Mouse (Mus musculus) forebrain, embryonic 14.5 days (tissue): Measurements from ENCODE around the gene Frrs1. TPM values are rescaled to one million over a fixed set of nuclear protein-coding genes. Genes with fewer than 3 reads are reported as not detected.

Source experiments
- ATAC-seq: fragments of 200-750 bp; cut with Nextera tagmentation; 2 replicates; pipeline ENCODE4 v1.8.0; 2017; ENCODE audit warnings: mild to moderate bottlenecking, moderate library complexity
- DNase-seq: peaks from one replicate; pipeline ENCODE4 v3.0.0-alpha.2; 2015; ENCODE audit warnings: low spot score
- H3K27ac ChIP-seq: fragments of 300-500 bp; sonication (generic); 2 replicates; pipeline ENCODE4 v1.5.1; 2014; ENCODE audit warnings: low read depth, mild to moderate bottlenecking, control low read depth, low read length, moderate library complexity
- H3K27me3 ChIP-seq: fragments of 300-500 bp; sonication (generic); replicated peaks from 2 replicates; pipeline ENCODE4 v1.6.1; 2014; ENCODE audit warnings: low read length, control low read depth, mixed read lengths; ENCODE audit not compliant: control insufficient read depth, insufficient read depth
- H3K36me3 ChIP-seq: fragments of 300-500 bp; sonication (generic); 2 replicates; pipeline ENCODE4 v1.6.1; 2014; ENCODE audit warnings: low read length, control low read depth; ENCODE audit not compliant: control insufficient read depth, insufficient read depth
- H3K4me1 ChIP-seq: fragments of 300-500 bp; sonication (generic); 2 replicates; pipeline ENCODE4 v1.6.1; 2014; ENCODE audit warnings: antibody characterized with exemption, low read length, control low read depth; ENCODE audit not compliant: control insufficient read depth, insufficient read depth
- H3K4me2 ChIP-seq: fragments of 300-500 bp; sonication (generic); 2 replicates; pipeline ENCODE4 v1.6.1; 2014; ENCODE audit warnings: mild to moderate bottlenecking, control low read depth, low read length
- H3K4me3 ChIP-seq: fragments of 300-500 bp; sonication (generic); 2 replicates; pipeline ENCODE4 v1.5.1; 2014; ENCODE audit warnings: low read depth, low read length, control low read depth
- H3K9ac ChIP-seq: fragments of 300-500 bp; sonication (generic); 2 replicates; pipeline ENCODE4 v1.6.1; 2014; ENCODE audit warnings: mild to moderate bottlenecking, low read length, control low read depth, moderate library complexity
- H3K9me3 ChIP-seq: fragments of 300-500 bp; sonication (generic); replicated peaks from 2 replicates; pipeline ENCODE4 v1.6.1; 2016; ENCODE audit warnings: low read length, control low read depth, mixed read lengths; ENCODE audit not compliant: control insufficient read depth
- WGBS: fragments of 180-500 bp; shearing (Covaris S2); extraction: QIAGEN DNeasy Blood & Tissue Kit; methylation state at CpG from one replicate; pipeline ENCODE4 v1.1.7; 2014; 5-methylcytosine and 5-hydroxymethylcytosine counted together
- polyA plus RNA-seq: library from polyadenylated mRNA; unstranded; fragments of >200 nt; fragmentation: Nextera tagmentation; extraction: Ambion mirVana; gene quantifications from 2 replicates; pipeline ENCODE4 v1.2.1, GENCODE M21; 2014

The Frrs1 gene
- polyA plus RNA-seq, 1 experiment from 2014 or later: 1.9 TPM

- Histone ChIP-seq H3K4me1 (no peaks in the 10 kb centered on the region), H3K27ac (no peak overlapping the region), H3K4me3 (no peak overlapping the region), H3K27me3 (no peaks in the 10 kb centered on the region), H3K9ac (no peak overlapping the region), H3K36me3 (no peaks in the 10 kb centered on the region), H3K4me2 (no peak overlapping the region), H3K9me3 (no peaks in the 10 kb centered on the region)
- DNase-seq (no peak), ATAC-seq (no peak)
- 92% methylated on average over 6 of the region's 6 CpGs for WGBS
Measured at GRCm38 (mm10) chr3:116914374-116914773, 55.1 kb downstream of the Frrs1 start.

GRCm38 (mm10) chr3:116914931-116915330 lies 55.7 kb downstream of the Frrs1 start:
- Histone ChIP-seq H3K9me3 (no peaks in the 10 kb centered on the region), H3K4me2 (no peak overlapping the region), H3K27me3 (no peaks in the 10 kb centered on the region), H3K4me3 (no peak overlapping the region), H3K36me3 (no peaks in the 10 kb centered on the region), H3K9ac (no peak overlapping the region), H3K4me1 (no peaks in the 10 kb centered on the region), H3K27ac (no peak overlapping the region)
- ATAC-seq (no peak), DNase-seq (no peak)
- 86% methylated on average over 3 of the region's 3 CpGs for WGBS

GRCm38 (mm10) chr3:116917016-116917415 lies 57.8 kb downstream of the Frrs1 start:
- Histone ChIP-seq H3K9me3 (no peaks in the 10 kb centered on the region), H3K4me3 (no peak overlapping the region), H3K36me3 (no peaks in the 10 kb centered on the region), H3K4me1 (no peaks in the 10 kb centered on the region), H3K27me3 (no peaks in the 10 kb centered on the region), H3K27ac (no peak overlapping the region), H3K4me2 (no peak overlapping the region), H3K9ac (no peak overlapping the region)
- ATAC-seq: no peak
- no peak for DNase-seq
- WGBS: 92% methylated on average over 4 of the region's 4 CpGs

GRCm38 (mm10) chr3:116921535-116921934 lies 62.3 kb downstream of the Frrs1 start:
- ATAC-seq (no peak), DNase-seq (no peak)
- Histone ChIP-seq H3K9ac (no peak overlapping the region), H3K9me3 (no peaks in the 10 kb centered on the region), H3K4me1 (no peaks in the 10 kb centered on the region), H3K27ac (no peak overlapping the region), H3K4me2 (no peak overlapping the region), H3K4me3 (no peak overlapping the region), H3K27me3 (no peaks in the 10 kb centered on the region), H3K36me3 (peaks cover 7% of the 10 kb centered on the region; the same call in 1 of the 2 replicates)
- WGBS: 93% methylated on average over 3 of the region's 3 CpGs

GRCm38 (mm10) chr3:116923042-116923441 lies 63.8 kb downstream of the Frrs1 start:
- H3K9me3 ChIP-seq: no peaks in the 10 kb centered on the region
- H3K4me3 ChIP-seq: no peak overlapping the region
- no peak overlapping the region for H3K9ac ChIP-seq
- DNase-seq (no peak), ATAC-seq (no peak)
- 95% methylated on average over 12 of the region's 12 CpGs for WGBS
- H3K4me2 ChIP-seq: no peak overlapping the region
- no peaks in the 10 kb centered on the region for H3K4me1 ChIP-seq
- H3K27ac ChIP-seq: no peak overlapping the region
- peaks cover 7% of the 10 kb centered on the region; the same call in 1 of the 2 replicates for H3K36me3 ChIP-seq
- no peaks in the 10 kb centered on the region for H3K27me3 ChIP-seq

GRCm38 (mm10) chr3:116928994-116929393 lies 69.7 kb downstream of the Frrs1 start:
- peak; percentile 11 for DNase-seq
- no peak overlapping the region for H3K27ac ChIP-seq
- H3K27me3 ChIP-seq: no peaks in the 10 kb centered on the region
- H3K36me3 ChIP-seq: peaks cover under 1% of the 10 kb centered on the region; the same call in 1 of the 2 replicates
- no peak for ATAC-seq
- WGBS: 83% methylated on average over 4 of the region's 4 CpGs
- H3K9me3 ChIP-seq: no peaks in the 10 kb centered on the region
- no peak overlapping the region for H3K9ac ChIP-seq
- H3K4me2 ChIP-seq: no peak overlapping the region
- H3K4me3 ChIP-seq: no peak overlapping the region
- H3K4me1 ChIP-seq: no peaks in the 10 kb centered on the region

GRCm38 (mm10) chr3:116933158-116933557 lies 73.9 kb downstream of the Frrs1 start:
- Histone ChIP-seq H3K27ac (no peak overlapping the region), H3K27me3 (no peaks in the 10 kb centered on the region), H3K9ac (no peak overlapping the region), H3K4me3 (no peak overlapping the region), H3K9me3 (no peaks in the 10 kb centered on the region), H3K4me2 (no peak overlapping the region), H3K4me1 (peaks cover 2% of the 10 kb centered on the region; the same call in 1 of the 2 replicates), H3K36me3 (no peaks in the 10 kb centered on the region)
- 91% methylated on average over 1 of the region's 1 CpGs for WGBS
- DNase-seq (no peak), ATAC-seq (no peak)

GRCm38 (mm10) chr3:116936934-116937691 lies 77.8 kb downstream of the Frrs1 start:
- Histone ChIP-seq H3K27ac (no peak overlapping the region; the same call in 1 of the 2 replicates), H3K4me2 (no peak overlapping the region)
- DNase-seq: peak; percentile 41

GRCm38 (mm10) chr3:116940804-116941558 lies 81.7 kb downstream of the Frrs1 start:
- no peaks in the 10 kb centered on the region for H3K36me3 ChIP-seq
- H3K9ac ChIP-seq: no peak overlapping the region
- ATAC-seq: no peak
- no peak overlapping the region for H3K27ac ChIP-seq
- peaks cover 2% of the 10 kb centered on the region; the same call in 1 of the 2 replicates for H3K4me1 ChIP-seq
- 78% methylated on average over 10 of the region's 10 CpGs for WGBS
- no peak for DNase-seq
- H3K4me2 ChIP-seq: no peak overlapping the region
- no peak overlapping the region for H3K4me3 ChIP-seq
- H3K9me3 ChIP-seq: no peaks in the 10 kb centered on the region
- no peaks in the 10 kb centered on the region for H3K27me3 ChIP-seq

More at GRCm38 (mm10) chr3:116936934-116937691, 77.8 kb downstream of the Frrs1 start:
- no peak overlapping the region for H3K4me3 ChIP-seq
- no peaks in the 10 kb centered on the region for H3K9me3 ChIP-seq
- ATAC-seq: peak; percentile 73
- WGBS: 42% methylated on average over 4 of the region's 4 CpGs
- peaks cover 2% of the 10 kb centered on the region; the same call in 1 of the 2 replicates for H3K4me1 ChIP-seq
- H3K27me3 ChIP-seq: no peaks in the 10 kb centered on the region
- no peak overlapping the region for H3K9ac ChIP-seq
- no peaks in the 10 kb centered on the region for H3K36me3 ChIP-seq
